Mouse (Mus musculus): Measurements from ENCODE around the gene Flnb. TPM values are rescaled to one million over a fixed set of nuclear protein-coding genes. Genes with fewer than 3 reads are reported as not detected.

Gene Flnb
- polyA plus RNA-seq, 1 experiment from 2014 or later, result 16.0 TPM

DNA sequence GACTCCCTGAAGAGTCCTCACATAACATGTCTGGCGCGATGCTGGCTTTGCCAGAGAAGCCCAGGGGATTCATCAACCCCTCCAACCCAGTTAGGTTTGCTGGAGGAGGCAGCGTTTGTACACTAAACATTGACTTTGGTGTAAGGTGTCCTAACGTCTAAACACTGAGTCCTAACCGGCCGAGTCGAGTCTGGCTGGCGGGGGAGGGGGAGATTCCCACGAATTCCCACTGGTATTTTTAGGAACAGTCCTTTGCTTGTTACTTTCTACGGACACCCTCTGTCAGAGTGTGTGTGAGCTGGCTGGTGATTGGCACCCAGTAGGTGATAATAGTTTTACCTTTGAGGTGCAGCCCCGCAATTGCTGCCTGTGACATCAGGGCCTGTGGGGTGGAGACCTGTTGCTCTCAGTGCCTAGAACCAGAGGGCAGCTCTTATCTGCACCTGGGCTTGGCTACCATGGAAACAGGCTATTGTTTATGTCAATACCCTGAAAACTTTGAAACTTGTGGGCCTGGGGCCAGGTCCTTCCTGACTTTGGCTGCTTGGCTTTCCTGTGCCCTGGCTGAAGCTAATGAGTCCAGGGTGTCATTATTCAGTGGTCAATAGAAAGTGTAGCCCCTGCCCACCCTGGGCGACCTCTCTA, 135.0 kb downstream of the Flnb start:
- ATAC-seq (ENCODE audit: low read depth), result peak; percentile 78
- peak overlapping the region; percentile 76 for H3K27ac ChIP-seq (ENCODE audit: low read length)

GRCm38 (mm10) chr14:7954071-7954471, 136.3 kb downstream of the Flnb start:
- ATAC-seq (ENCODE audit: low read depth), result peak; percentile 60
- peaks cover 12% of the 10 kb centered on the region for H3K36me3 ChIP-seq (ENCODE audit: control insufficient read depth, insufficient read depth, low read length)
- H3K27ac ChIP-seq (ENCODE audit: low read length), result peak overlapping the region; percentile 76
- H3K4me1 ChIP-seq (replicated peaks; ENCODE audit: control insufficient read depth, insufficient read depth, low read length), result peaks cover 8% of the 10 kb centered on the region
- H3K27me3 ChIP-seq (ENCODE audit: control insufficient read depth, insufficient read depth, low read depth, low read length), result no peaks in the 10 kb centered on the region
- no peak overlapping the region for H3K4me3 ChIP-seq (ENCODE audit: low read length)
- H3K4me2 ChIP-seq (ENCODE audit: low read depth, low read length), result no peak overlapping the region
- H3K9me3 ChIP-seq (ENCODE audit: control insufficient read depth, low read length), result no peaks in the 10 kb centered on the region
- no peak overlapping the region for H3K9ac ChIP-seq (ENCODE audit: low read length)
- 39% methylated on average over 6 of the region's 6 CpGs for WGBS

More for the DNA sequence above, 135.0 kb downstream of the Flnb start:
- Histone ChIP-seq H3K9ac (ENCODE audit: low read length) (0 out of 2 replicates have a peak overlapping the region, but pooled peaks have one; percentile 3), H3K4me1 (replicated peaks; ENCODE audit: control insufficient read depth, insufficient read depth, low read length) (peaks cover 8% of the 10 kb centered on the region), H3K27me3 (ENCODE audit: control insufficient read depth, insufficient read depth, low read depth, low read length) (no peaks in the 10 kb centered on the region), H3K9me3 (ENCODE audit: control insufficient read depth, low read length) (no peaks in the 10 kb centered on the region), H3K4me3 (ENCODE audit: low read length) (no peak overlapping the region), H3K36me3 (ENCODE audit: control insufficient read depth, insufficient read depth, low read length) (peaks cover 12% of the 10 kb centered on the region), H3K4me2 (ENCODE audit: low read depth, low read length) (no peak overlapping the region)
- 17% methylated on average over 12 of the region's 12 CpGs for WGBS

DNA sequence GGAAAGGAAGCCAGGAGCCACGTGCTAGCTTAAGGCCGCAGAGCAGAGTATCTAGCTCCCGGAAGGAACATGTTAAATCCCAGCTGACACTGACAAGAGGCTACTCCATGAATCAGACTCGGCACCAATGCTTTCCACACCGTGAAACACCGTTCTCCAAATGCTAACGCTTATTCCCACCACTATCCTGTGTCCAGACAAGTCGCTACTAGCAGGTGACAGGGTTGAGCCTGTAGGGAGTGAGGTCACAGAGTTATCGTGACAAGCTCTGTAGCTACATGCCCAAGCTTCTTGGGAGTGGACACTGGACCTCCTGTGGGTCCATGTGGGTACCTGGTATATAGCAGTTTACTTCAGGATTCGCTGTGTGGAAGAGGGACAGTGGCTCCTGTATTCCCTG, 138.7 kb downstream of the Flnb start:
- 62% methylated on average over 10 of the region's 10 CpGs for WGBS
- H3K4me1 ChIP-seq (replicated peaks; ENCODE audit: control insufficient read depth, insufficient read depth, low read length), result peaks cover 8% of the 10 kb centered on the region
- no peak for ATAC-seq (ENCODE audit: low read depth)

GRCm38 (mm10) chr14:7957049-7957448, 139.3 kb downstream of the Flnb start, which contains the start of gene Gm45521:
TSS of gene Gm45521 (plus strand) at chr14:7957288.
- H3K27ac ChIP-seq (ENCODE audit: low read length), result no peak within 1 kb of the TSS
- no peaks in the 10 kb centered on the region for H3K9me3 ChIP-seq (ENCODE audit: control insufficient read depth, low read length)
- no peak within 1 kb of the TSS for H3K9ac ChIP-seq (ENCODE audit: low read length)
- H3K4me3 ChIP-seq (ENCODE audit: low read length), result no peak within 1 kb of the TSS
- peaks cover 8% of the 10 kb centered on the region for H3K4me1 ChIP-seq (replicated peaks; ENCODE audit: control insufficient read depth, insufficient read depth, low read length)
- no peaks in the 10 kb centered on the region for H3K36me3 ChIP-seq (ENCODE audit: control insufficient read depth, insufficient read depth, low read length)
- H3K4me2 ChIP-seq (ENCODE audit: low read depth, low read length), result no peak within 1 kb of the TSS
- H3K27me3 ChIP-seq (ENCODE audit: control insufficient read depth, insufficient read depth, low read depth, low read length), result no peaks in the 10 kb centered on the region
- 40% methylated on average over 9 of the region's 9 CpGs for WGBS
- ATAC-seq (ENCODE audit: low read depth), result no peak

More for the DNA sequence above, 138.7 kb downstream of the Flnb start:
- H3K27ac ChIP-seq (ENCODE audit: low read length), result no peak overlapping the region
- H3K27me3 ChIP-seq (ENCODE audit: control insufficient read depth, insufficient read depth, low read depth, low read length), result no peaks in the 10 kb centered on the region
- no peak overlapping the region for H3K9ac ChIP-seq (ENCODE audit: low read length)
- no peak overlapping the region for H3K4me2 ChIP-seq (ENCODE audit: low read depth, low read length)
- no peak overlapping the region for H3K4me3 ChIP-seq (ENCODE audit: low read length)
- H3K36me3 ChIP-seq (ENCODE audit: control insufficient read depth, insufficient read depth, low read length), result no peaks in the 10 kb centered on the region
- H3K9me3 ChIP-seq (ENCODE audit: control insufficient read depth, low read length), result no peaks in the 10 kb centered on the region

DNA sequence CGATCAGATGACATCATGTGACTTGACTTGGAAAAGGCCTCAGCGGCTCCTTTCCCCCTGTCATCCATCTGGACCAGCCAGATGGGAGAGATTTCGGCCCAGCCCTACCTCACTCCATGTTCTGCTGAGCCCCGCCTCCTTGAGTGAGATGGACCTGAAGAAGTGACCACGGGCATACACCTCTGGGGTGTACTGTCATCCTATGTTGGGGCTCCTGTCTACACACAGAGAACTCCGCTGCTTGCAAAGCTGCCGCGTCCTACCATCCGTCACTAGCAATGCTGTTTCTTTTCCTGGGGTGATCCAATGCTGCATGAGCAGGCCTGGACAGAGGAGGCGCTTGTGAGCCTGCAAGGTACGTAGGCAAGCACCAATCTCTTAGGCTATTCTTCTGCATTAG, 142.9 kb downstream of the Flnb start:
- H3K9me3 ChIP-seq (ENCODE audit: control insufficient read depth, low read length), result no peaks in the 10 kb centered on the region
- H3K4me3 ChIP-seq (ENCODE audit: low read length), result no peak overlapping the region
- no peak overlapping the region for H3K4me2 ChIP-seq (ENCODE audit: low read depth, low read length)
- H3K27ac ChIP-seq (ENCODE audit: low read length), result no peak overlapping the region
- no peak overlapping the region for H3K9ac ChIP-seq (ENCODE audit: low read length)
- no peaks in the 10 kb centered on the region for H3K27me3 ChIP-seq (ENCODE audit: control insufficient read depth, insufficient read depth, low read depth, low read length)
- peaks cover 2% of the 10 kb centered on the region; the same call in 1 of the 2 replicates for H3K4me1 ChIP-seq (replicated peaks; ENCODE audit: control insufficient read depth, insufficient read depth, low read length)
- ATAC-seq (ENCODE audit: low read depth), result no peak; the same call in 1 of the 2 replicates
- no peaks in the 10 kb centered on the region for H3K36me3 ChIP-seq (ENCODE audit: control insufficient read depth, insufficient read depth, low read length)
- 58% methylated on average over 11 of the region's 11 CpGs for WGBS

GRCm38 (mm10) chr14:7961714-7962113, 144.0 kb downstream of the Flnb start:
- no peaks in the 10 kb centered on the region for H3K36me3 ChIP-seq (ENCODE audit: control insufficient read depth, insufficient read depth, low read length)
- no peak for ATAC-seq (ENCODE audit: low read depth)
- no peak overlapping the region for H3K4me3 ChIP-seq (ENCODE audit: low read length)
- peaks cover 2% of the 10 kb centered on the region; the same call in 1 of the 2 replicates for H3K4me1 ChIP-seq (replicated peaks; ENCODE audit: control insufficient read depth, insufficient read depth, low read length)
- no peak overlapping the region for H3K9ac ChIP-seq (ENCODE audit: low read length)
- 30% methylated on average over 5 of the region's 5 CpGs for WGBS
- no peak overlapping the region for H3K4me2 ChIP-seq (ENCODE audit: low read depth, low read length)
- H3K27me3 ChIP-seq (ENCODE audit: control insufficient read depth, insufficient read depth, low read depth, low read length), result no peaks in the 10 kb centered on the region
- H3K27ac ChIP-seq (ENCODE audit: low read length), result no peak overlapping the region
- no peaks in the 10 kb centered on the region for H3K9me3 ChIP-seq (ENCODE audit: control insufficient read depth, low read length)

GRCm38 (mm10) chr14:7962626-7963025, 144.9 kb downstream of the Flnb start:
- Histone ChIP-seq H3K27ac (ENCODE audit: low read length) (no peak overlapping the region), H3K9me3 (ENCODE audit: control insufficient read depth, low read length) (no peaks in the 10 kb centered on the region), H3K9ac (ENCODE audit: low read length) (no peak overlapping the region), H3K36me3 (ENCODE audit: control insufficient read depth, insufficient read depth, low read length) (no peaks in the 10 kb centered on the region), H3K4me3 (ENCODE audit: low read length) (no peak overlapping the region), H3K27me3 (ENCODE audit: control insufficient read depth, insufficient read depth, low read depth, low read length) (no peaks in the 10 kb centered on the region), H3K4me1 (replicated peaks; ENCODE audit: control insufficient read depth, insufficient read depth, low read length) (peaks cover 2% of the 10 kb centered on the region; the same call in 1 of the 2 replicates), H3K4me2 (ENCODE audit: low read depth, low read length) (no peak overlapping the region)
- ATAC-seq (ENCODE audit: low read depth), result no peak
- WGBS, result 83% methylated on average over 2 of the region's 2 CpGs

GRCm38 (mm10) chr14:7963160-7963559, 145.4 kb downstream of the Flnb start:
- 38% methylated on average over 7 of the region's 7 CpGs for WGBS
- Histone ChIP-seq H3K4me1 (replicated peaks; ENCODE audit: control insufficient read depth, insufficient read depth, low read length) (peaks cover 2% of the 10 kb centered on the region; the same call in 1 of the 2 replicates), H3K27me3 (ENCODE audit: control insufficient read depth, insufficient read depth, low read depth, low read length) (no peaks in the 10 kb centered on the region), H3K36me3 (ENCODE audit: control insufficient read depth, insufficient read depth, low read length) (no peaks in the 10 kb centered on the region), H3K27ac (ENCODE audit: low read length) (no peak overlapping the region), H3K4me2 (ENCODE audit: low read depth, low read length) (no peak overlapping the region), H3K4me3 (ENCODE audit: low read length) (no peak overlapping the region), H3K9ac (ENCODE audit: low read length) (no peak overlapping the region), H3K9me3 (ENCODE audit: control insufficient read depth, low read length) (no peaks in the 10 kb centered on the region)
- ATAC-seq (ENCODE audit: low read depth), result 0 out of 2 replicates have a peak, but pooled peaks have one; percentile 18

DNA sequence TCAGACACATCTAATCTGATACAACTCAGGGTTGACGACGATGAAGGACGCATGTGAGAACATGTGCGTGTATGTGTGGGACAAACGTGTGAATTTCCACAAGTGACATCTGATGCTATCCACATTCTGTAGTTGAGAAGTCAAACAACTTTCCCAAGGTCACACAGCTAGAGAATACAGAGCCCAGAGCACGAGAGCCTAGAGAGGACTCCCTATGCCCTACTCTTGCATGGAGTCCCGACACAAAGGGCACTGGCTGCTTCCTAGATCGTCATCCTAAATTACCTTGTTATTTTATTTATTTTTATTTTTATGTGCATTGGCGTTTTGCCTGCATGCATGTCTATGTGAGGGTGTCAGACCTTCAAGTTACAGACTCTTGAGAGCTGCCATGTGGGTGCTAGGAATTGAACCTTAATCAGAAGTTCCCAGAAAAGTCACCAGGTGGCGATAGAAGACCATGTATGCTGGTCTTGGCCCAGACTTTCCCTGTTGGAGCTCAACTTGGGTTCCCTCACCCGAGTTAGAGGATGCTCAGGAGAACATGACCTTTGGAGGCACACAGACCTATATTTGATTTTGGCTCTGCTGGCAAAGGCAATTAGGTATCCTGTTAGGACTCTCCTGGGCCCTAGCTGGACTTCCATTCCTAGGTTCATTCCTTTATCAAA, 146.6 kb downstream of the Flnb start:
- peak; percentile 50; the same call in 1 of the 2 replicates for ATAC-seq (ENCODE audit: low read depth)
- Histone ChIP-seq H3K36me3 (ENCODE audit: control insufficient read depth, insufficient read depth, low read length) (no peaks in the 10 kb centered on the region), H3K4me3 (ENCODE audit: low read length) (no peak overlapping the region), H3K4me2 (ENCODE audit: low read depth, low read length) (no peak overlapping the region), H3K9ac (ENCODE audit: low read length) (no peak overlapping the region), H3K4me1 (replicated peaks; ENCODE audit: control insufficient read depth, insufficient read depth, low read length) (peaks cover 2% of the 10 kb centered on the region; the same call in 1 of the 2 replicates), H3K27me3 (ENCODE audit: control insufficient read depth, insufficient read depth, low read depth, low read length) (no peaks in the 10 kb centered on the region), H3K9me3 (ENCODE audit: control insufficient read depth, low read length) (no peaks in the 10 kb centered on the region), H3K27ac (ENCODE audit: low read length) (no peak overlapping the region)
- 47% methylated on average over 11 of the region's 11 CpGs for WGBS

Measured in lung, embryonic 16.5 days (tissue).